Mouse (Mus musculus): ENCODE data around the gene Umad1. TPM values are rescaled to one million over a fixed set of nuclear protein-coding genes. Genes with fewer than 3 reads are reported as not detected.

Gene Umad1
- polyA plus RNA-seq, 1 experiment from 2014 or later: 24.0 TPM

GRCm38 (mm10) chr6:8474820-8475219 lies 215.7 kb downstream of the Umad1 start:
- H3K9ac ChIP-seq (ENCODE audit: low read depth, low read length): no peak overlapping the region
- no peak overlapping the region for H3K4me2 ChIP-seq (replicated peaks; ENCODE audit: low read depth)
- H3K9me3 ChIP-seq (ENCODE audit: control insufficient read depth): no peaks in the 10 kb centered on the region
- TF ChIP-seq CTCF (IDR thresholded peaks at IDR 0.05; ENCODE audit: low read depth): no peak
- H3K4me3 ChIP-seq (ENCODE audit: low read depth, low read length): no peak overlapping the region
- H3K27me3 ChIP-seq (replicated peaks; ENCODE audit: control insufficient read depth, insufficient read depth, low read length): no peaks in the 10 kb centered on the region
- no peak overlapping the region for H3K27ac ChIP-seq (ENCODE audit: low read depth, low read length)
- peaks cover 3% of the 10 kb centered on the region; the same call in 1 of the 2 replicates for H3K4me1 ChIP-seq (replicated peaks; ENCODE audit: control insufficient read depth, insufficient read depth, low read length)
- ATAC-seq: no peak
- H3K36me3 ChIP-seq (ENCODE audit: control insufficient read depth, insufficient read depth): no peaks in the 10 kb centered on the region
- WGBS: 66% methylated on average over 4 of the region's 4 CpGs

GRCm38 (mm10) chr6:8479176-8479575 lies 220.1 kb downstream of the Umad1 start:
- no peaks in the 10 kb centered on the region for H3K27me3 ChIP-seq (replicated peaks; ENCODE audit: control insufficient read depth, insufficient read depth, low read length)
- H3K36me3 ChIP-seq (ENCODE audit: control insufficient read depth, insufficient read depth): no peaks in the 10 kb centered on the region
- H3K27ac ChIP-seq (ENCODE audit: low read depth, low read length): no peak overlapping the region
- H3K9ac ChIP-seq (ENCODE audit: low read depth, low read length): no peak overlapping the region
- no peaks in the 10 kb centered on the region for H3K9me3 ChIP-seq (ENCODE audit: control insufficient read depth)
- no peak overlapping the region for H3K4me2 ChIP-seq (replicated peaks; ENCODE audit: low read depth)
- TF ChIP-seq CTCF (IDR thresholded peaks at IDR 0.05; ENCODE audit: low read depth): no peak
- WGBS: 71% methylated on average over 1 of the region's 1 CpGs
- ATAC-seq: no peak
- H3K4me3 ChIP-seq (ENCODE audit: low read depth, low read length): no peak overlapping the region
- no peaks in the 10 kb centered on the region for H3K4me1 ChIP-seq (replicated peaks; ENCODE audit: control insufficient read depth, insufficient read depth, low read length)

- H3K9ac ChIP-seq (ENCODE audit: low read depth, low read length): no peak overlapping the region
- H3K36me3 ChIP-seq (ENCODE audit: control insufficient read depth, insufficient read depth): no peaks in the 10 kb centered on the region
- no peak for TF ChIP-seq CTCF (IDR thresholded peaks at IDR 0.05; ENCODE audit: low read depth)
- no peak overlapping the region for H3K27ac ChIP-seq (ENCODE audit: low read depth, low read length)
- H3K27me3 ChIP-seq (replicated peaks; ENCODE audit: control insufficient read depth, insufficient read depth, low read length): no peaks in the 10 kb centered on the region
- no peaks in the 10 kb centered on the region for H3K4me1 ChIP-seq (replicated peaks; ENCODE audit: control insufficient read depth, insufficient read depth, low read length)
- 83% methylated on average over 17 of the region's 17 CpGs for WGBS
- 0 out of 2 replicates have a peak, but pooled peaks have one; percentile 47 for ATAC-seq
- H3K4me2 ChIP-seq (replicated peaks; ENCODE audit: low read depth): no peak overlapping the region
- H3K9me3 ChIP-seq (ENCODE audit: control insufficient read depth): no peaks in the 10 kb centered on the region
- no peak overlapping the region for H3K4me3 ChIP-seq (ENCODE audit: low read depth, low read length)
Observed at GRCm38 (mm10) chr6:8484437-8485275, 225.6 kb downstream of the Umad1 start.

GRCm38 (mm10) chr6:8485414-8486175 lies 226.5 kb downstream of the Umad1 start:
- ATAC-seq: no peak
- peak overlapping the region; percentile 28; the same call in 1 of the 2 replicates for H3K27ac ChIP-seq (ENCODE audit: low read depth, low read length)

GRCm38 (mm10) chr6:8486391-8487043 lies 227.4 kb downstream of the Umad1 start:
- no peak for ATAC-seq
- Histone ChIP-seq H3K4me1 (replicated peaks; ENCODE audit: control insufficient read depth, insufficient read depth, low read length) (no peaks in the 10 kb centered on the region), H3K9ac (ENCODE audit: low read depth, low read length) (no peak overlapping the region), H3K9me3 (ENCODE audit: control insufficient read depth) (no peaks in the 10 kb centered on the region), H3K4me2 (replicated peaks; ENCODE audit: low read depth) (no peak overlapping the region), H3K36me3 (ENCODE audit: control insufficient read depth, insufficient read depth) (no peaks in the 10 kb centered on the region), H3K27me3 (replicated peaks; ENCODE audit: control insufficient read depth, insufficient read depth, low read length) (no peaks in the 10 kb centered on the region), H3K27ac (ENCODE audit: low read depth, low read length) (no peak overlapping the region), H3K4me3 (ENCODE audit: low read depth, low read length) (no peak overlapping the region)
- WGBS: 89% methylated on average over 17 of the region's 17 CpGs
- no peak for TF ChIP-seq CTCF (IDR thresholded peaks at IDR 0.05; ENCODE audit: low read depth)

More at GRCm38 (mm10) chr6:8485414-8486175, 226.5 kb downstream of the Umad1 start:
- TF ChIP-seq CTCF (IDR thresholded peaks at IDR 0.05; ENCODE audit: low read depth): no peak
- Histone ChIP-seq H3K27me3 (replicated peaks; ENCODE audit: control insufficient read depth, insufficient read depth, low read length) (no peaks in the 10 kb centered on the region), H3K4me3 (ENCODE audit: low read depth, low read length) (no peak overlapping the region), H3K4me1 (replicated peaks; ENCODE audit: control insufficient read depth, insufficient read depth, low read length) (no peaks in the 10 kb centered on the region), H3K9ac (ENCODE audit: low read depth, low read length) (no peak overlapping the region), H3K36me3 (ENCODE audit: control insufficient read depth, insufficient read depth) (no peaks in the 10 kb centered on the region), H3K4me2 (replicated peaks; ENCODE audit: low read depth) (no peak overlapping the region), H3K9me3 (ENCODE audit: control insufficient read depth) (no peaks in the 10 kb centered on the region)
- WGBS: 69% methylated on average over 16 of the region's 16 CpGs

All from intestine, postnatal 0 days (tissue).